Mouse (Mus musculus) midbrain, embryonic 11.5 days (tissue): ENCODE data around the gene Gm20821. TPM values are rescaled to one million over a fixed set of nuclear protein-coding genes. Genes with fewer than 3 reads are reported as not detected.
"Not testable (repeated sequence)": the region's sequence is repeated elsewhere in the genome, so short reads cannot be mapped to it uniquely, and the experiment has no call there.

Experiments
- ATAC-seq: fragments of 200-750 bp; cut with Nextera tagmentation; 2 replicates; pipeline ENCODE4 v1.8.0; 2017; ENCODE audit warnings: moderate TSS enrichment, moderate library complexity; ENCODE audit not compliant: low FRiP score
- DNase-seq: peaks from one replicate; pipeline ENCODE4 v3.0.0; 2015; ENCODE audit warnings: low spot score; ENCODE audit errors: missing footprints
- H3K27ac ChIP-seq: fragments of 300-500 bp; sonication (generic); 2 replicates; pipeline ENCODE4 v1.5.1; 2014; ENCODE audit warnings: low read depth, low read length
- H3K27me3 ChIP-seq: fragments of 300-500 bp; sonication (generic); 2 replicates; pipeline ENCODE4 v1.6.1; 2014; ENCODE audit warnings: mild to moderate bottlenecking, low read length, moderate library complexity, mixed read lengths; ENCODE audit not compliant: control insufficient read depth, insufficient read depth
- H3K36me3 ChIP-seq: fragments of 300-500 bp; sonication (generic); 2 replicates; pipeline ENCODE4 v1.6.1; 2014; ENCODE audit warnings: mild to moderate bottlenecking, low read length, moderate library complexity, mixed read lengths; ENCODE audit not compliant: control insufficient read depth, insufficient read depth
- H3K4me1 ChIP-seq: fragments of 300-500 bp; sonication (generic); 2 replicates; pipeline ENCODE4 v1.6.1; 2014; ENCODE audit warnings: low read length; ENCODE audit not compliant: control insufficient read depth, insufficient read depth
- H3K4me2 ChIP-seq: fragments of 300-500 bp; sonication (generic); 2 replicates; pipeline ENCODE4 v1.6.1; 2014; ENCODE audit warnings: mild to moderate bottlenecking, moderate library complexity
- H3K4me3 ChIP-seq: fragments of 300-500 bp; sonication (generic); 2 replicates; pipeline ENCODE4 v1.5.1; 2014; ENCODE audit warnings: low read depth, low read length
- H3K9ac ChIP-seq: fragments of 300-500 bp; sonication (generic); 2 replicates; pipeline ENCODE4 v1.6.1; 2014; ENCODE audit warnings: low read length
- H3K9me3 ChIP-seq: fragments of 300-500 bp; sonication (generic); 2 replicates; pipeline ENCODE4 v1.6.1; 2016; ENCODE audit warnings: low read length; ENCODE audit not compliant: control insufficient read depth
- WGBS: fragments of 180-500 bp; shearing (Covaris S2); extraction: QIAGEN DNeasy Blood & Tissue Kit; methylation state at CpG from one replicate; pipeline ENCODE4 v1.1.7; 2014; 5-methylcytosine and 5-hydroxymethylcytosine counted together
- polyA plus RNA-seq: library from polyadenylated mRNA; unstranded; fragments of >200 nt; fragmentation: Nextera tagmentation; extraction: Ambion mirVana; gene quantifications from 2 replicates; pipeline ENCODE4 v1.2.1, GENCODE M21; 2014

The Gm20821 gene
- polyA plus RNA-seq, result not detected in 2 replicates

- not testable (repeated sequence) for H3K36me3 ChIP-seq, H3K27ac ChIP-seq, H3K4me2 ChIP-seq, H3K4me1 ChIP-seq, ATAC-seq, H3K27me3 ChIP-seq, DNase-seq, H3K4me3 ChIP-seq, H3K9ac ChIP-seq, H3K9me3 ChIP-seq
- 13% methylated on average over 2 of the region's 2 CpGs for WGBS
Measured at GRCm38 (mm10) chrY:9781504-9781903, at the start of gene Gm20821. Gene Gm20821, plus strand, starts transcription at chrY:9781804.
